Mouse (Mus musculus) embryonic facial prominence, embryonic 14.5 days (tissue): ENCODE data around the gene Vmn1r179. TPM values are rescaled to one million over a fixed set of nuclear protein-coding genes. Genes with fewer than 3 reads are reported as not detected.
"Not testable (repeated sequence)": the region's sequence is repeated elsewhere in the genome, so short reads cannot be mapped to it uniquely, and the experiment has no call there.

Experiments used
- ATAC-seq: fragments of 200-750 bp; cut with Nextera tagmentation; 2 replicates; pipeline ENCODE4 v1.8.0; 2017; ENCODE audit warnings: low read depth, moderate number of reproducible peaks, moderate TSS enrichment
- DNase-seq: peaks from one replicate; pipeline ENCODE4 v3.0.0-alpha.2; 2015; ENCODE audit warnings: low spot score
- H3K27ac ChIP-seq: fragments of 300-500 bp; sonication (generic); replicated peaks from 2 replicates; pipeline ENCODE4 v1.5.1; 2014; ENCODE audit warnings: low read depth, mild to moderate bottlenecking, low read length, moderate library complexity
- H3K27me3 ChIP-seq: fragments of 300-500 bp; sonication (generic); replicated peaks from 2 replicates; pipeline ENCODE4 v1.6.1; 2014; ENCODE audit warnings: low read length; ENCODE audit not compliant: control insufficient read depth, insufficient read depth
- H3K36me3 ChIP-seq: fragments of 300-500 bp; sonication (generic); 2 replicates; pipeline ENCODE4 v1.6.1; 2014; ENCODE audit warnings: low read length, mixed read lengths; ENCODE audit not compliant: control insufficient read depth, insufficient read depth
- H3K4me1 ChIP-seq: fragments of 300-500 bp; sonication (generic); 2 replicates; pipeline ENCODE4 v1.6.1; 2014; ENCODE audit warnings: antibody characterized with exemption, low read length; ENCODE audit not compliant: control insufficient read depth, insufficient read depth
- H3K4me2 ChIP-seq: fragments of 300-500 bp; sonication (generic); 2 replicates; pipeline ENCODE4 v1.6.1; 2014; ENCODE audit warnings: low read depth, mild to moderate bottlenecking, low read length, moderate library complexity, mixed read lengths
- H3K4me3 ChIP-seq: fragments of 300-500 bp; sonication (generic); 2 replicates; pipeline ENCODE4 v1.5.1; 2014; ENCODE audit warnings: low read depth, mild to moderate bottlenecking, low read length
- H3K9ac ChIP-seq: fragments of 300-500 bp; sonication (generic); 2 replicates; pipeline ENCODE4 v1.6.1; 2014; ENCODE audit warnings: low read depth, mild to moderate bottlenecking, low read length, moderate library complexity, mixed read lengths
- H3K9me3 ChIP-seq: fragments of 300-500 bp; sonication (generic); 2 replicates; pipeline ENCODE4 v1.6.1; 2016; ENCODE audit warnings: low read length; ENCODE audit not compliant: control insufficient read depth
- WGBS: fragments of 180-500 bp; shearing (Covaris S2); extraction: QIAGEN DNeasy Blood & Tissue Kit; methylation state at CpG from one replicate; pipeline ENCODE4 v1.1.7; 2014; 5-methylcytosine and 5-hydroxymethylcytosine counted together
- polyA plus RNA-seq: library from polyadenylated mRNA; unstranded; fragments of >200 nt; fragmentation: Nextera tagmentation; extraction: Ambion mirVana; gene quantifications from 2 replicates; pipeline ENCODE4 v1.2.1, GENCODE M21; 2014

Gene Vmn1r179
- not detected in 2 replicates for polyA plus RNA-seq

GRCm38 (mm10) chr7:23926678-23927077 lies at the start of gene Vmn1r179:
Vmn1r179 (plus strand) TSS chr7:23926978.
- no peak for ATAC-seq
- 47% methylated on average over 2 of the region's 2 CpGs for WGBS
- H3K9me3 ChIP-seq, result peaks cover 10% of the 10 kb centered on the region
- H3K4me1 ChIP-seq, result no peaks in the 10 kb centered on the region
- no peaks in the 10 kb centered on the region for H3K27me3 ChIP-seq
- H3K9ac ChIP-seq, result no peak within 1 kb of the TSS
- no peak within 1 kb of the TSS for H3K4me2 ChIP-seq
- no peaks in the 10 kb centered on the region for H3K36me3 ChIP-seq
- H3K27ac ChIP-seq, result no peak within 1 kb of the TSS
- no peak for DNase-seq
- H3K4me3 ChIP-seq, result no peak within 1 kb of the TSS

- H3K9me3 ChIP-seq, result 0 out of 2 replicates have a peak, but pooled peaks cover 4% of the 10 kb centered on the region
- H3K27ac ChIP-seq, result no peak within 1 kb of the TSS
- H3K27me3 ChIP-seq, result no peaks in the 10 kb centered on the region
- WGBS, result 83% methylated on average over 1 of the region's 1 CpGs
- H3K4me2 ChIP-seq, result no peak within 1 kb of the TSS
- ATAC-seq (no peak), DNase-seq (no peak)
- H3K36me3 ChIP-seq, result no peaks in the 10 kb centered on the region
- H3K4me1 ChIP-seq, result no peaks in the 10 kb centered on the region
- H3K4me3 ChIP-seq, result no peak within 1 kb of the TSS
- no peak within 1 kb of the TSS for H3K9ac ChIP-seq
These were observed 35.1 kb upstream of the Vmn1r179 start, which contains the start of gene Vmn1r178 for GRCm38 (mm10) chr7:23891709-23892108. Vmn1r178 (plus strand) TSS chr7:23892009.

GRCm38 (mm10) chr7:23950332-23950731 lies 23.6 kb downstream of the Vmn1r179 start, which contains the start of gene Vmn1r180:
Vmn1r180 (plus strand) TSS chr7:23950632.
- no peaks in the 10 kb centered on the region for H3K36me3 ChIP-seq
- no peaks in the 10 kb centered on the region for H3K27me3 ChIP-seq
- H3K9ac ChIP-seq, result no peak within 1 kb of the TSS
- no peak within 1 kb of the TSS for H3K27ac ChIP-seq
- ATAC-seq (no peak), DNase-seq (no peak)
- H3K4me3 ChIP-seq, result no peak within 1 kb of the TSS
- no peaks in the 10 kb centered on the region for H3K4me1 ChIP-seq
- no peak within 1 kb of the TSS for H3K4me2 ChIP-seq
- peaks cover 5% of the 10 kb centered on the region; the same call in 1 of the 2 replicates for H3K9me3 ChIP-seq

- not testable (repeated sequence) for H3K27ac ChIP-seq, H3K36me3 ChIP-seq, ATAC-seq, H3K27me3 ChIP-seq, H3K4me2 ChIP-seq, H3K4me1 ChIP-seq, DNase-seq, H3K9ac ChIP-seq, H3K4me3 ChIP-seq, H3K9me3 ChIP-seq
- WGBS, result 45% methylated on average over 3 of the region's 3 CpGs
These were observed 41.3 kb downstream of the Vmn1r179 start for GRCm38 (mm10) chr7:23968044-23968443.

GRCm38 (mm10) chr7:23974315-23974714 lies 47.5 kb downstream of the Vmn1r179 start, which contains the start of gene Vmn1r181:
Vmn1r181 (plus strand) TSS chr7:23974615.
- not testable (repeated sequence) for H3K27me3 ChIP-seq, H3K9me3 ChIP-seq, H3K9ac ChIP-seq, H3K36me3 ChIP-seq, H3K4me1 ChIP-seq, ATAC-seq, H3K4me3 ChIP-seq, H3K27ac ChIP-seq, DNase-seq, H3K4me2 ChIP-seq
- WGBS, result 80% methylated on average over 9 of the region's 9 CpGs

Other genes starting within 250 kb of the Vmn1r179 start
- gene Vmn1r173, start 226.3 kb upstream of the Vmn1r179 start, polyA plus RNA-seq, result not detected in 2 replicates
- not detected in 2 replicates for gene Vmn1r174, start 174.7 kb upstream of the Vmn1r179 start, polyA plus RNA-seq
- not detected in 2 replicates for gene Vmn1r175, start 116.3 kb upstream of the Vmn1r179 start, polyA plus RNA-seq
- gene Vmn1r176, start 89.6 kb upstream of the Vmn1r179 start, polyA plus RNA-seq, result not detected in 2 replicates
- gene Vmn1r177, start 60.5 kb upstream of the Vmn1r179 start, polyA plus RNA-seq, result not detected in 2 replicates
- not detected in 2 replicates for gene Vmn1r178, start 35.0 kb upstream of the Vmn1r179 start, polyA plus RNA-seq
- not detected in 2 replicates for gene Vmn1r180, start 23.7 kb downstream of the Vmn1r179 start, polyA plus RNA-seq
- gene Vmn1r181, start 47.6 kb downstream of the Vmn1r179 start, polyA plus RNA-seq, result not detected in 2 replicates
- gene V1rd19, start 74.7 kb downstream of the Vmn1r179 start, polyA plus RNA-seq, result not detected in 2 replicates
- gene Vmn1r183, start 126.3 kb downstream of the Vmn1r179 start, polyA plus RNA-seq, result not detected in 2 replicates
- 21.3 and 22.0 TPM in 2 replicates for gene Zfp180, start 154.9 kb downstream of the Vmn1r179 start, polyA plus RNA-seq
- 4.3 and 6.1 TPM in 2 replicates for gene Zfp112, start 185.3 kb downstream of the Vmn1r179 start, polyA plus RNA-seq
- 17.2 and 18.3 TPM in 2 replicates for gene Zfp235, start 207.2 kb downstream of the Vmn1r179 start, polyA plus RNA-seq
- gene Zfp114, start 248.1 kb downstream of the Vmn1r179 start, polyA plus RNA-seq, result 3.6 and 3.8 TPM in 2 replicates